12 mouse cellular contexts compared by ENCODE assay signal in genomic region chr16:12114396-12114795, GRCm38 (mm10).
DNase-seq lines count a peak whose midpoint lies in the region; ATAC-seq and TF ChIP-seq lines count a peak whose summit lies in the region.
"Had no signal": no experiment of that assay in that cellular context is flagged by ENCODE, and none has a peak within 500 bp of the region (broad histone marks: within the 10 kb centered on the region; RNA-seq: fewer than 3 reads in every experiment).

No protein-coding gene starts in this region.

- no peak for ATAC-seq in forebrain, embryonic 13.5 days
- ATAC-seq in kidney, postnatal 0 days (replicated peaks; ENCODE audit: low FRiP score, low read depth), result no peak
- ATAC-seq in forebrain, postnatal 0 days, result no peak
- ATAC-seq in lung, postnatal 0 days, result peak; percentile 75
- no peak for ATAC-seq in frontal cortex, adult (ENCODE audit: low TSS enrichment)
- ATAC-seq: intestine, postnatal 0 days; Patski had no signal

- no peaks in the 10 kb centered on the region for H3K27me3 ChIP-seq in forebrain, embryonic 13.5 days
- no peaks in the 10 kb centered on the region for H3K27me3 ChIP-seq in forebrain, embryonic 10.5 days (ENCODE audit: poor library complexity, severe bottlenecking)
- no peaks in the 10 kb centered on the region for H3K27me3 ChIP-seq in kidney, postnatal 0 days (ENCODE audit: insufficient read depth, low read length)
- no peaks in the 10 kb centered on the region for H3K27me3 ChIP-seq in forebrain, postnatal 0 days (ENCODE audit: insufficient read depth, low read length)
- H3K27me3 ChIP-seq in lung, postnatal 0 days (replicated peaks; ENCODE audit: insufficient read depth, low read length), result no peaks in the 10 kb centered on the region

- 0 out of 2 replicates have a peak, but pooled peaks have one; percentile 33 for TF ChIP-seq EP300 in lung, postnatal 0 days (IDR thresholded peaks at IDR 0.05)

- 90% methylated on average over 5 of the region's 5 CpGs for WGBS in forebrain, embryonic 13.5 days
- 89% methylated on average over 5 of the region's 5 CpGs for WGBS in forebrain, embryonic 10.5 days
- 84% methylated on average over 5 of the region's 5 CpGs for WGBS in kidney, postnatal 0 days
- 81% methylated on average over 5 of the region's 5 CpGs for WGBS in forebrain, postnatal 0 days
- 75% methylated on average over 5 of the region's 5 CpGs for WGBS in lung, postnatal 0 days

- H3K27ac ChIP-seq in forebrain, embryonic 13.5 days, result 0 out of 2 replicates have a peak overlapping the region, but pooled peaks have one; percentile 51
- no peak overlapping the region for H3K27ac ChIP-seq in forebrain, embryonic 10.5 days
- no peak overlapping the region for H3K27ac ChIP-seq in kidney, postnatal 0 days
- no peak overlapping the region for H3K27ac ChIP-seq in forebrain, postnatal 0 days (ENCODE audit: low read depth, low read length)
- H3K27ac ChIP-seq in lung, postnatal 0 days (ENCODE audit: low read length), result no peak overlapping the region

- H3K4me2 ChIP-seq in forebrain, embryonic 13.5 days, result no peak overlapping the region
- H3K4me2 ChIP-seq in kidney, postnatal 0 days (ENCODE audit: low read length), result no peak overlapping the region
- H3K4me2 ChIP-seq in forebrain, postnatal 0 days (ENCODE audit: low read depth), result no peak overlapping the region
- H3K4me2 ChIP-seq in lung, postnatal 0 days (replicated peaks; ENCODE audit: low read depth, low read length), result no peak overlapping the region

- H3K9ac ChIP-seq in forebrain, embryonic 13.5 days, result no peak overlapping the region
- no peak overlapping the region for H3K9ac ChIP-seq in kidney, postnatal 0 days (ENCODE audit: low read depth, low read length)
- H3K9ac ChIP-seq in forebrain, postnatal 0 days, result no peak overlapping the region
- H3K9ac ChIP-seq in lung, postnatal 0 days (replicated peaks; ENCODE audit: low read depth), result no peak overlapping the region

- no peak overlapping the region for H3K4me3 ChIP-seq in forebrain, embryonic 13.5 days
- no peak overlapping the region for H3K4me3 ChIP-seq in forebrain, embryonic 10.5 days
- H3K4me3 ChIP-seq in kidney, postnatal 0 days (replicated peaks; ENCODE audit: low read depth, low read length), result no peak overlapping the region
- H3K4me3 ChIP-seq in forebrain, postnatal 0 days (ENCODE audit: low read depth, low read length), result no peak overlapping the region
- no peak overlapping the region for H3K4me3 ChIP-seq in lung, postnatal 0 days (ENCODE audit: low read depth, low read length)

- peaks cover 9% of the 10 kb centered on the region for H3K4me1 ChIP-seq in forebrain, embryonic 13.5 days
- no peaks in the 10 kb centered on the region for H3K4me1 ChIP-seq in forebrain, embryonic 10.5 days
- no peaks in the 10 kb centered on the region for H3K4me1 ChIP-seq in kidney, postnatal 0 days (replicated peaks; ENCODE audit: insufficient read depth, low read length)
- peaks cover 11% of the 10 kb centered on the region for H3K4me1 ChIP-seq in forebrain, postnatal 0 days (ENCODE audit: insufficient read depth)
- H3K4me1 ChIP-seq in lung, postnatal 0 days (ENCODE audit: insufficient read depth, low read depth, low read length), result no peaks in the 10 kb centered on the region

- no peaks in the 10 kb centered on the region for H3K36me3 ChIP-seq in forebrain, embryonic 13.5 days (ENCODE audit: poor library complexity, severe bottlenecking)
- H3K36me3 ChIP-seq in forebrain, embryonic 10.5 days (replicated peaks), result no peaks in the 10 kb centered on the region
- H3K36me3 ChIP-seq in kidney, postnatal 0 days (ENCODE audit: insufficient read depth, low read length), result no peaks in the 10 kb centered on the region
- no peaks in the 10 kb centered on the region for H3K36me3 ChIP-seq in forebrain, postnatal 0 days (ENCODE audit: insufficient read depth)
- no peaks in the 10 kb centered on the region for H3K36me3 ChIP-seq in lung, postnatal 0 days (ENCODE audit: insufficient read depth, low read length)

- TF ChIP-seq CTCF in kidney, postnatal 0 days (IDR thresholded peaks at IDR 0.05; ENCODE audit: low read depth), result no peak
- no peak for TF ChIP-seq CTCF in forebrain, postnatal 0 days (IDR thresholded peaks at IDR 0.05; ENCODE audit: low read depth)
- TF ChIP-seq CTCF in lung, postnatal 0 days (IDR thresholded peaks at IDR 0.05), result no peak

- no peak for DNase-seq in forebrain, embryonic 10.5 days (ENCODE audit: extremely low spot score, low spot score)
- peak; percentile 28 for DNase-seq in kidney, postnatal 0 days (ENCODE audit: low spot score)
- DNase-seq in kidney, adult 18-20 months, result no peak
- peak; percentile 31 for DNase-seq in forebrain, postnatal 0 days
- peak; percentile 91 for DNase-seq in lung, postnatal 0 days (ENCODE audit: low spot score)
- no peak for DNase-seq in left cerebral cortex, adult 18-20 months (ENCODE audit: low spot score in 2 of 2)
- DNase-seq: cerebellum, postnatal 36 days; layer of hippocampus, postnatal 36 days had no signal

- no peaks in the 10 kb centered on the region for H3K9me3 ChIP-seq in forebrain, embryonic 13.5 days (replicated peaks)
- no peaks in the 10 kb centered on the region for H3K9me3 ChIP-seq in forebrain, embryonic 10.5 days
- no peaks in the 10 kb centered on the region for H3K9me3 ChIP-seq in kidney, postnatal 0 days (replicated peaks; ENCODE audit: low read length)
- no peaks in the 10 kb centered on the region for H3K9me3 ChIP-seq in forebrain, postnatal 0 days (ENCODE audit: low read length)
- no peaks in the 10 kb centered on the region for H3K9me3 ChIP-seq in lung, postnatal 0 days (ENCODE audit: low read length)

Comparison
In these comparisons a context has a peak if more than half of its experiments do, and no peak if none do; other contexts are left out.
1. DNase-seq: peak in kidney, postnatal 0 days (single experiment), forebrain, postnatal 0 days (single experiment) and lung, postnatal 0 days (single experiment); none in forebrain, embryonic 10.5 days (single experiment), kidney, adult 18-20 months (single experiment) and left cerebral cortex, adult 18-20 months (0 of 2).